13 mouse cellular contexts compared by ENCODE assay signal in genomic region chr11:83364656-83365055, GRCm38 (mm10). TPM values are rescaled to one million over a fixed set of nuclear protein-coding genes. Genes with fewer than 3 reads are reported as not detected.
"Had no signal": no experiment of that assay in that cellular context is flagged by ENCODE, and none has a peak within 500 bp of the region (broad histone marks: within the 10 kb centered on the region; RNA-seq: fewer than 3 reads in every experiment).

No protein-coding gene starts in this region.

- H3K9ac ChIP-seq: liver, embryonic 15.5 days; midbrain, embryonic 13.5 days; stomach, embryonic 15.5 days had no signal

- H3K4me2 ChIP-seq: liver, embryonic 11.5 days; liver, embryonic 15.5 days; midbrain, embryonic 13.5 days; stomach, embryonic 15.5 days had no signal

- H3K27ac ChIP-seq: layer of hippocampus, adult 2 months; limb, embryonic 10.5 days; liver, embryonic 15.5 days; midbrain, embryonic 13.5 days; stomach, embryonic 15.5 days had no signal

- H3K27me3 ChIP-seq: liver, embryonic 15.5 days; midbrain, embryonic 13.5 days; stomach, embryonic 15.5 days had no signal

- ATAC-seq: lung, postnatal 0 days; midbrain, embryonic 13.5 days had no signal

- H3K4me1 ChIP-seq: limb, embryonic 10.5 days; liver, embryonic 15.5 days; midbrain, embryonic 13.5 days; stomach, embryonic 15.5 days had no signal

- H3K9me3 ChIP-seq: limb, embryonic 10.5 days; liver, embryonic 15.5 days; midbrain, embryonic 13.5 days; stomach, embryonic 15.5 days had no signal

- DNase-seq: kidney, postnatal 4 days; lung, adult 2 months; lung, postnatal 36 days; thymus, adult 2 months; thymus, postnatal 25 days had no signal

- H3K4me3 ChIP-seq: layer of hippocampus, adult 2 months; limb, embryonic 10.5 days; liver, embryonic 15.5 days; midbrain, embryonic 13.5 days; stomach, embryonic 15.5 days had no signal

RNA-seq across cellular contexts. Expression of gene Rasl10b, which starts 44.3 kb away (rescaled TPM):
- total RNA-seq: megakaryocyte progenitor cell, adult 5-6 weeks had no signal
